In the genomic region with DNA sequence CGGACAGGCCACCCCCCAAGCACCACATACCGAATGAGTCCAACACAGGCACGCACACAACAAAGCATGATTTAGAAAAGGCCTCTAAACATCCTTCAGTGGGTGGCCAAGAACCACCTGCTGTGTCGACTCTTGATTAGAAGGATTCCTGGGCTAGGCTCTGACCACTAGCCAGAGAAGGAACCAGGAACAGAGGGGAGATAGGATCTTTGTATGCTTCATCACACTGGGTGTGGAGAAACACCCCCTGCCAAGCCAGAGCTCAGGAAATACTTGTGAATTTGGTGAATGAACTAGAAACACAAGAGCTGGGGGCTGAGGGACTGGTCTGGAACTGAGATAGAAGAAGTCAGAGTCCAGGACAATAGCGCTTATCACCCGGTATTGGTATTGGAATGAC, we compare ENCODE assay signal across 9 mouse cellular contexts. TPM values are rescaled to one million over a fixed set of nuclear protein-coding genes. Genes with fewer than 3 reads are reported as not detected.
DNase-seq lines count a peak whose midpoint lies in the region; ATAC-seq and TF ChIP-seq lines count a peak whose summit lies in the region.
"Had no signal": no experiment of that assay in that cellular context is flagged by ENCODE, and none has a peak within 500 bp of the region (broad histone marks: within the 10 kb centered on the region; RNA-seq: fewer than 3 reads in every experiment).

No protein-coding gene starts in this region.

- H3K4me3 ChIP-seq in kidney, embryonic 14.5 days (ENCODE audit: low read length) = peak overlapping the region; percentile 95
- peak overlapping the region; percentile 64; the same call in 1 of the 2 replicates for H3K4me3 ChIP-seq in brown adipose tissue, adult 24 weeks (ENCODE audit: insufficient read depth, low read depth, low read length)
- peak overlapping the region; percentile 84 for H3K4me3 ChIP-seq in hindbrain, embryonic 15.5 days
- peak overlapping the region; percentile 40 for H3K4me3 ChIP-seq in myocyte

- peak overlapping the region; percentile 67 for H3K4me2 ChIP-seq in kidney, embryonic 14.5 days (replicated peaks; ENCODE audit: low read depth, low read length)
- peak overlapping the region; percentile 95 for H3K4me2 ChIP-seq in hindbrain, embryonic 15.5 days
- peak overlapping the region; percentile 93 for H3K4me2 ChIP-seq in myocyte (ENCODE audit: low read depth)

- H3K36me3 ChIP-seq in kidney, embryonic 14.5 days (ENCODE audit: control insufficient read depth, insufficient read depth, low read length) = peaks cover 25% of the 10 kb centered on the region
- H3K36me3 ChIP-seq in hindbrain, embryonic 15.5 days = no peaks in the 10 kb centered on the region
- no peaks in the 10 kb centered on the region for H3K36me3 ChIP-seq in myocyte (ENCODE audit: control insufficient read depth, insufficient read depth)

- 0 out of 2 replicates have a peak overlapping the region, but pooled peaks have one; percentile 90 for H3K27ac ChIP-seq in kidney, embryonic 14.5 days (ENCODE audit: low read depth, low read length)
- H3K27ac ChIP-seq in brown adipose tissue, adult 24 weeks (replicated peaks; ENCODE audit: low read depth, low read length) = no peak overlapping the region
- H3K27ac ChIP-seq in hindbrain, embryonic 15.5 days (replicated peaks) = no peak overlapping the region
- H3K27ac ChIP-seq: liver, embryonic 14.5 days had no signal

- no peak for TF ChIP-seq POLR2A in myocyte (IDR thresholded peaks at IDR 0.05; ENCODE audit: insufficient read length, low read depth)

- peak overlapping the region; percentile 93; the same call in 1 of the 2 replicates for H3K9ac ChIP-seq in kidney, embryonic 14.5 days (ENCODE audit: low read depth, low read length)
- peak overlapping the region; percentile 25 for H3K9ac ChIP-seq in hindbrain, embryonic 15.5 days
- H3K9ac ChIP-seq: liver, embryonic 14.5 days had no signal

- H3K27me3 ChIP-seq in kidney, embryonic 14.5 days (ENCODE audit: control insufficient read depth, insufficient read depth, low read length) = no peaks in the 10 kb centered on the region
- no peaks in the 10 kb centered on the region for H3K27me3 ChIP-seq in hindbrain, embryonic 15.5 days
- no peaks in the 10 kb centered on the region for H3K27me3 ChIP-seq in myocyte (ENCODE audit: control insufficient read depth, insufficient read depth, insufficient read length)

- no peaks in the 10 kb centered on the region for H3K9me3 ChIP-seq in kidney, embryonic 14.5 days (ENCODE audit: control insufficient read depth, low read length)
- no peaks in the 10 kb centered on the region for H3K9me3 ChIP-seq in hindbrain, embryonic 15.5 days

- ATAC-seq in kidney, embryonic 14.5 days (ENCODE audit: low FRiP score, low TSS enrichment) = no peak
- ATAC-seq in hindbrain, embryonic 15.5 days (ENCODE audit: low FRiP score, low read depth) = no peak
- no peak for ATAC-seq in cerebellum, adult (ENCODE audit: insufficient number of reproducible peaks, low FRiP score, low TSS enrichment)

- H3K4me1 ChIP-seq in kidney, embryonic 14.5 days (ENCODE audit: control insufficient read depth, insufficient read depth, low read length) = peaks cover 59% of the 10 kb centered on the region
- H3K4me1 ChIP-seq in brown adipose tissue, adult 24 weeks (ENCODE audit: control insufficient read depth, insufficient read depth, insufficient read length, low read length) = no peaks in the 10 kb centered on the region
- H3K4me1 ChIP-seq in hindbrain, embryonic 15.5 days (replicated peaks) = peaks cover 68% of the 10 kb centered on the region

- 13% methylated on average over 6 of the region's 6 CpGs for WGBS in kidney, embryonic 14.5 days
- WGBS in hindbrain, embryonic 15.5 days = 10% methylated on average over 6 of the region's 6 CpGs

- no peak overlapping the region for H3ac ChIP-seq in myocyte (ENCODE audit: control insufficient read depth, insufficient read length)

- no peak for DNase-seq in kidney, postnatal 14 days
- no peak for DNase-seq in urinary bladder, postnatal 14 days (ENCODE audit: low spot score)
- no peak for DNase-seq in right cerebral cortex, postnatal 10 days (ENCODE audit: low spot score in 2 of 2)

- no peaks in the 10 kb centered on the region for H3K79me2 ChIP-seq in myocyte (ENCODE audit: control insufficient read depth, insufficient read depth)

TF ChIP-seq in myocyte, 11 proteins besides CTCF, POLR2A, EP300 and RAD21:
- no peak for TF ChIP-seq USF1 (IDR thresholded peaks at IDR 0.05; ENCODE audit: low read depth)
- TF ChIP-seq E2F4 (IDR thresholded peaks at IDR 0.05; ENCODE audit: insufficient read depth) = no peak
- no peak for TF ChIP-seq CEBPB (IDR thresholded peaks at IDR 0.05; ENCODE audit: insufficient read depth, poor library complexity, severe bottlenecking)
- no peak for TF ChIP-seq MYOG (IDR thresholded peaks at IDR 0.05; ENCODE audit: control insufficient read depth in 1 of 3, insufficient read depth in 1 of 3, insufficient read length in 2 of 3, low read depth in 2 of 3)
- TF ChIP-seq TCF3 (IDR thresholded peaks at IDR 0.05; ENCODE audit: insufficient read length, low read depth) = no peak
- no peak for TF ChIP-seq TCF12 (IDR thresholded peaks at IDR 0.05; ENCODE audit: insufficient read depth, poor library complexity, severe bottlenecking)
- no peak for TF ChIP-seq MAX (IDR thresholded peaks at IDR 0.05; ENCODE audit: low read depth)
- no peak for TF ChIP-seq SRF (IDR thresholded peaks at IDR 0.05; ENCODE audit: control insufficient read depth, insufficient read length, low read depth)
- TF ChIP-seq POLR2AphosphoS2 (IDR thresholded peaks at IDR 0.05; ENCODE audit: insufficient read length, low read depth) = no peak
- no peak for TF ChIP-seq MYOD1 (IDR thresholded peaks at IDR 0.05; ENCODE audit: control insufficient read depth in 1 of 3, insufficient read length in 2 of 3, low read depth in 2 of 3)
- no peak for TF ChIP-seq REST (IDR thresholded peaks at IDR 0.05; ENCODE audit: insufficient read depth, insufficient read length)

RNA-seq across cellular contexts. Expression of gene Efna4, which starts 1.3 kb away (rescaled TPM):
- 30.1 and 36.6 TPM in 2 replicates for polyA plus RNA-seq in kidney, embryonic 14.5 days (2014; fragmentation: Nextera tagmentation; extraction: Ambion mirVana)
- polyA plus RNA-seq in brown adipose tissue, adult 24 weeks (2012; ENCODE audit: insufficient read depth, insufficient read length, missing spikeins) = 1.3 TPM in 1 of 2 replicates, not detected in the other
- polyA plus RNA-seq in hindbrain, embryonic 15.5 days (2015; fragmentation: Nextera tagmentation; extraction: Ambion mirVana) = 6.0 and 7.4 TPM in 2 replicates
- polyA plus RNA-seq in myocyte (2012; fragmentation: generic; extraction: Trizol) = 5.4 TPM

RNA-seq across cellular contexts. Expression of gene Adam15, which starts 13.3 kb away (rescaled TPM):
- 35.9 and 47.1 TPM in 2 replicates for polyA plus RNA-seq in kidney, embryonic 14.5 days (2014; fragmentation: Nextera tagmentation; extraction: Ambion mirVana)
- 28.5 and 31.3 TPM in 2 replicates for polyA plus RNA-seq in brown adipose tissue, adult 24 weeks (2012; ENCODE audit: insufficient read depth, insufficient read length, missing spikeins)
- 71.0 and 77.1 TPM in 2 replicates for polyA plus RNA-seq in hindbrain, embryonic 15.5 days (2015; fragmentation: Nextera tagmentation; extraction: Ambion mirVana)
- 78.4 TPM for polyA plus RNA-seq in myocyte (2012; fragmentation: generic; extraction: Trizol)

RNA-seq across cellular contexts. Expression of gene Efna3, which starts 13.8 kb away (rescaled TPM):
- 9.7 and 10.1 TPM in 2 replicates for polyA plus RNA-seq in kidney, embryonic 14.5 days (2014; fragmentation: Nextera tagmentation; extraction: Ambion mirVana)
- 0.44 TPM in 1 of 2 replicates, not detected in the other for polyA plus RNA-seq in brown adipose tissue, adult 24 weeks (2012; ENCODE audit: insufficient read depth, insufficient read length, missing spikeins)
- polyA plus RNA-seq in hindbrain, embryonic 15.5 days (2015; fragmentation: Nextera tagmentation; extraction: Ambion mirVana) = 62.4 and 72.3 TPM in 2 replicates
- 1.8 TPM for polyA plus RNA-seq in myocyte (2012; fragmentation: generic; extraction: Trizol)

RNA-seq across cellular contexts. Expression of gene Dcst2, which starts 25.2 kb away (rescaled TPM):
- polyA plus RNA-seq in kidney, embryonic 14.5 days (2014; fragmentation: Nextera tagmentation; extraction: Ambion mirVana) = 0.18 and 0.30 TPM in 2 replicates
- polyA plus RNA-seq in brown adipose tissue, adult 24 weeks (2012; ENCODE audit: insufficient read depth, insufficient read length, missing spikeins) = 1.2 and 1.6 TPM in 2 replicates
- polyA plus RNA-seq in hindbrain, embryonic 15.5 days (2015; fragmentation: Nextera tagmentation; extraction: Ambion mirVana) = 0.09 and 0.34 TPM in 2 replicates
- 0.01 TPM for polyA plus RNA-seq in myocyte (2012; fragmentation: generic; extraction: Trizol)

RNA-seq across cellular contexts. Expression of gene Dcst1, which starts 28.5 kb away (rescaled TPM):
- polyA plus RNA-seq in kidney, embryonic 14.5 days (2014; fragmentation: Nextera tagmentation; extraction: Ambion mirVana) = 0.63 and 1.5 TPM in 2 replicates
- 0.75 TPM in 1 of 2 replicates, not detected in the other for polyA plus RNA-seq in brown adipose tissue, adult 24 weeks (2012; ENCODE audit: insufficient read depth, insufficient read length, missing spikeins)
- polyA plus RNA-seq in hindbrain, embryonic 15.5 days (2015; fragmentation: Nextera tagmentation; extraction: Ambion mirVana) = 0.89 and 1.1 TPM in 2 replicates
- polyA plus RNA-seq in myocyte (2012; fragmentation: generic; extraction: Trizol) = 0.41 TPM

Comparison
In these comparisons a context has a peak if more than half of its experiments do, and no peak if none do; other contexts are left out.
1. H3K4me3 ChIP-seq: peak in every context shown above with its lines; median percentile 95 in kidney, embryonic 14.5 days; 84 in hindbrain, embryonic 15.5 days; 64 in brown adipose tissue, adult 24 weeks; 40 in myocyte.